Mouse (Mus musculus): Measurements from ENCODE around the gene Thra. TPM values are rescaled to one million over a fixed set of nuclear protein-coding genes. Genes with fewer than 3 reads are reported as not detected.

The Thra gene
- polyA plus RNA-seq, 1 experiment from 2014 or later: 106 TPM

- Histone ChIP-seq H3K4me3 (replicated peaks) (peak overlapping the region; percentile 30), H3K36me3 (peaks cover 5% of the 10 kb centered on the region), H3K9me3 (no peaks in the 10 kb centered on the region), H3K27ac (peak overlapping the region; percentile 98), H3K4me1 (replicated peaks) (peaks cover 99% of the 10 kb centered on the region), H3K27me3 (no peaks in the 10 kb centered on the region), H3K9ac (replicated peaks) (peak overlapping the region; percentile 60), H3K4me2 (replicated peaks) (peak overlapping the region; percentile 85)
- 13% methylated on average over 15 of the region's 15 CpGs for WGBS
- ATAC-seq: peak; percentile 47
Measured at GRCm38 (mm10) chr11:98748506-98749416, 8.3 kb downstream of the Thra start.

- H3K4me1 ChIP-seq (replicated peaks): peaks cover 99% of the 10 kb centered on the region
- H3K4me2 ChIP-seq (replicated peaks): peak overlapping the region; percentile 85
- peak overlapping the region; percentile 98 for H3K27ac ChIP-seq
- no peak for ATAC-seq
- peak overlapping the region; percentile 30 for H3K4me3 ChIP-seq (replicated peaks)
- 9% methylated on average over 4 of the region's 5 CpGs for WGBS
- no peaks in the 10 kb centered on the region for H3K27me3 ChIP-seq
- H3K9ac ChIP-seq (replicated peaks): peak overlapping the region; percentile 60
- no peaks in the 10 kb centered on the region for H3K9me3 ChIP-seq
- peaks cover 13% of the 10 kb centered on the region for H3K36me3 ChIP-seq
Measured at GRCm38 (mm10) chr11:98749716-98750115, 9.3 kb downstream of the Thra start.

DNA sequence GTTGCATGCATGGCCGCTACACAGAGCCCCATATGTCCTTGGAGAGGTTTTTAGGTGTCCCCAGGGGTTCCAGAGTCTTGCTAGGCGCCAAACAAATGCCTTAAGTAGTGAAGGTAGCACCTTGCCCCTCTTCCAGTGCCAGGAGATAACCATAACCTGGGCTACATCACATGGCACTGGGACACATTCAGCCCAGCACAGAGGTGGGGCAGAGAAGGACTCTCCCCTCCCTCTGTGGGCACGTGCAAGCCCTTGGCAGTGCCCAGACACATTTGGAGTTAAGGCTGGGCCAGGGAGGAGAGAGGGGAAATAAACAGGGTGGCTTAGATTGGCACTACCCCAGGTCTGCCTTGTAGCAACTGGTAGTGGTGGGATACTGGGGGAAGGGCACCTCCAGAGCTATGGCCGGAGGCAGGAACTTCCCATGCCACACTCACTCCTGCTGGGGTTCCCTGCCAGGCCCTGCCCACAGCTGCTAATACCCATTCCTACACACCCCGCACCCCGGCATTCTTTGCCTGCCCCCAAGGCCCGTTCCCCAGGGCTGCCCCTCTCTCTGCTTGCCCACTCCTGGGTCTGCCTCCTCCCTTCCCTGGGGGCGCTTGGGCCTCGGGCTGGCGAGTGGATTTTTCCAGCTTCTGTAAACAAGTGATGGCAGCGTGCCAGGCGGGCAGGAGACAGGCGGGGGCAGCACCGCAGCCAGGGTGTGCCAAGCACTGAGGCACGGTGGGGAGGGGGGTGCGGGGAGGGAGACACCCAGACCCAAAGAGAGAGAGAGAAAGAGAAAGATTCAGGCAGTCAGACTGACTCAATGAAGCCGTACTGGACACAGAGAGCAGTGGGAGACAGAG is 10.1 kb downstream of the Thra start:
- Histone ChIP-seq H3K4me2 (replicated peaks) (peak overlapping the region; percentile 85), H3K4me3 (replicated peaks) (peak overlapping the region; percentile 30; the same call in 1 of the 2 replicates), H3K27ac (peak overlapping the region; percentile 98), H3K9ac (replicated peaks) (peak overlapping the region; percentile 60), H3K36me3 (peaks cover 17% of the 10 kb centered on the region), H3K27me3 (no peaks in the 10 kb centered on the region), H3K9me3 (no peaks in the 10 kb centered on the region), H3K4me1 (replicated peaks) (peaks cover 96% of the 10 kb centered on the region)
- 19% methylated on average over 17 of the region's 17 CpGs for WGBS
- ATAC-seq: peak; percentile 59

DNA sequence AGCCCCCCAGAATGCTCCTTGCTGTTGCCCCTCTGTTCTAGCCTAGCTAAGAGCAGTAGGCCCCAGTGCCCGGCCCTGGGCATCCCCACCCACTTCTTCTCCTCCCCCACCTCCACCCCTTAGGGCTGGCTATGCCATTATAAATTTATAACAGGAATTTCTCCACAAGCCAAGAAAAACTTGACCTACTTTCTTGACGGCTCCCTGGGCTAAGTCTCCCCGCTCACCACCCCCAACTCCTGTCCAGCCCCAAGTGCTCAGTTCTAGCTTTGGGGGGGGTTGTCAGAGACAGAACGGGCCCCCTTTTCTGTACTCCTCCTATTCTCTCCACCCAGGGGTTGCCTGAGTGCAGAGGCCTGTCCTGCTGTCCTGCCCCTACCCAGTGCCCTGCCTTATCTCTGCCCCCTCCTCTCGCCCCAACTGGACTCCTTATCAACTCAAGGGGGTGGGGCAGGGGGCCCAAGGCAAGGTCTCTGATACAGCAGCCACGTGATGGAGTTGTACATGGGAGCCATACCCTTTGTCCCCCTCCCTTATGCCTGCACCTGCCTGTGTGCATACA is 10.9 kb downstream of the Thra start:
- ATAC-seq: peak; percentile 49
- H3K4me1 ChIP-seq (replicated peaks): peaks cover 93% of the 10 kb centered on the region
- no peak overlapping the region for H3K4me3 ChIP-seq (replicated peaks)
- peak overlapping the region; percentile 60 for H3K9ac ChIP-seq (replicated peaks)
- WGBS: 22% methylated on average over 6 of the region's 6 CpGs
- H3K4me2 ChIP-seq (replicated peaks): peak overlapping the region; percentile 85
- peaks cover 23% of the 10 kb centered on the region for H3K36me3 ChIP-seq
- H3K27ac ChIP-seq: peak overlapping the region; percentile 98
- H3K27me3 ChIP-seq: no peaks in the 10 kb centered on the region
- H3K9me3 ChIP-seq: no peaks in the 10 kb centered on the region

GRCm38 (mm10) chr11:98752562-98753140 is 12.2 kb downstream of the Thra start:
- Histone ChIP-seq H3K4me3 (replicated peaks) (no peak overlapping the region), H3K27me3 (no peaks in the 10 kb centered on the region), H3K9ac (replicated peaks) (0 out of 2 replicates have a peak overlapping the region, but pooled peaks have one; percentile 15), H3K9me3 (no peaks in the 10 kb centered on the region), H3K36me3 (peaks cover 37% of the 10 kb centered on the region), H3K4me2 (replicated peaks) (no peak overlapping the region), H3K4me1 (replicated peaks) (peaks cover 80% of the 10 kb centered on the region), H3K27ac (peak overlapping the region; percentile 98)
- WGBS: 88% methylated on average over 10 of the region's 10 CpGs
- ATAC-seq: no peak

- no peak for ATAC-seq
Measured at GRCm38 (mm10) chr11:98753264-98753663, 12.8 kb downstream of the Thra start.

GRCm38 (mm10) chr11:98754151-98754620 is 13.7 kb downstream of the Thra start:
- 70% methylated on average over 9 of the region's 9 CpGs for WGBS
- Histone ChIP-seq H3K27me3 (no peaks in the 10 kb centered on the region), H3K27ac (peak overlapping the region; percentile 66; the same call in 1 of the 2 replicates), H3K4me3 (replicated peaks) (no peak overlapping the region; the same call in 1 of the 2 replicates), H3K4me1 (replicated peaks) (peaks cover 65% of the 10 kb centered on the region), H3K36me3 (peaks cover 50% of the 10 kb centered on the region), H3K9me3 (no peaks in the 10 kb centered on the region), H3K9ac (replicated peaks) (peak overlapping the region; percentile 23; the same call in 1 of the 2 replicates), H3K4me2 (replicated peaks) (no peak overlapping the region)
- no peak for ATAC-seq

More at GRCm38 (mm10) chr11:98753264-98753663, 12.8 kb downstream of the Thra start:
- no peak overlapping the region for H3K4me3 ChIP-seq (replicated peaks)
- H3K27me3 ChIP-seq: no peaks in the 10 kb centered on the region
- H3K36me3 ChIP-seq: peaks cover 41% of the 10 kb centered on the region
- WGBS: 95% methylated on average over 5 of the region's 5 CpGs
- no peaks in the 10 kb centered on the region for H3K9me3 ChIP-seq
- no peak overlapping the region for H3K9ac ChIP-seq (replicated peaks)
- H3K27ac ChIP-seq: no peak overlapping the region
- H3K4me1 ChIP-seq (replicated peaks): peaks cover 74% of the 10 kb centered on the region
- H3K4me2 ChIP-seq (replicated peaks): no peak overlapping the region

DNA sequence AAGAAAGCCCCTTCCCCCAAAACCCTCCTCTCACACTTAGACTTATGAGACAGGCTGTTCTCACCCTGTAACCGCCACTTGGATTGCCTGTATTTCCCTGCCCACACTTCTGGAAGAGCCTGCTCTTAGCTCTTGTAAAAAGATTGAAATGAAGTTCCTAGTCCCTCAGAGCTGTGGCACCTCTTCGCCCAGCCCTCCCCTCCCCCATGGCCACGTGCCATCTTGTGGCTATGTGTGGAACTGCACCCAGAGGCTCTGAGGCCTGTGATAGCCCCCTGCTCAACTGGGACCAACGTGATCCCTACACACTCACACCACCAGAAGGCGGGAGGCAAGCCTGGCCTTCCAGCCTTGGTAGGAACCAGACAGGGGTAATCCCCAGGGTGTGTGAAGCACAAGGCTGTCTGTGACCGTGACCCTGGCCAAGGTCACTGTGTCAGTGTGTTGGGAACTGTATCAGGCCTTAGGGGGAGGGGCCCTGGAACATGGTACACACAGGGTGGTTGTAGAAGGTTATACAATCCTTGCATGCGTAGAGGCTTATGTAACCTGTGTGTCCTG is 14.3 kb downstream of the Thra start:
- Histone ChIP-seq H3K9ac (replicated peaks) (peak overlapping the region; percentile 23; the same call in 1 of the 2 replicates), H3K4me1 (replicated peaks) (peaks cover 60% of the 10 kb centered on the region), H3K36me3 (peaks cover 52% of the 10 kb centered on the region), H3K27ac (peak overlapping the region; percentile 66; the same call in 1 of the 2 replicates), H3K4me2 (replicated peaks) (no peak overlapping the region; the same call in 1 of the 2 replicates), H3K27me3 (no peaks in the 10 kb centered on the region), H3K9me3 (no peaks in the 10 kb centered on the region), H3K4me3 (replicated peaks) (no peak overlapping the region)
- 22% methylated on average over 7 of the region's 7 CpGs for WGBS
- ATAC-seq: peak; percentile 28

- no peak overlapping the region for H3K9ac ChIP-seq (replicated peaks)
- no peak for ATAC-seq
- H3K36me3 ChIP-seq: peaks cover 64% of the 10 kb centered on the region
- no peaks in the 10 kb centered on the region for H3K27me3 ChIP-seq
- H3K4me3 ChIP-seq (replicated peaks): no peak overlapping the region
- 95% methylated on average over 6 of the region's 6 CpGs for WGBS
- peaks cover 48% of the 10 kb centered on the region for H3K4me1 ChIP-seq (replicated peaks)
- H3K4me2 ChIP-seq (replicated peaks): no peak overlapping the region
- H3K27ac ChIP-seq: no peak overlapping the region
- H3K9me3 ChIP-seq: no peaks in the 10 kb centered on the region
Measured at GRCm38 (mm10) chr11:98755726-98756380, 15.4 kb downstream of the Thra start.

GRCm38 (mm10) chr11:98756711-98757110 is 16.3 kb downstream of the Thra start:
- H3K9me3 ChIP-seq: no peaks in the 10 kb centered on the region
- ATAC-seq: no peak
- H3K9ac ChIP-seq (replicated peaks): no peak overlapping the region
- H3K27ac ChIP-seq: no peak overlapping the region
- H3K4me3 ChIP-seq (replicated peaks): no peak overlapping the region
- no peak overlapping the region for H3K4me2 ChIP-seq (replicated peaks)
- WGBS: 92% methylated on average over 12 of the region's 12 CpGs
- peaks cover 72% of the 10 kb centered on the region for H3K36me3 ChIP-seq
- H3K27me3 ChIP-seq: no peaks in the 10 kb centered on the region
- H3K4me1 ChIP-seq (replicated peaks): peaks cover 40% of the 10 kb centered on the region

Measured in midbrain, embryonic 13.5 days (tissue).